Mouse (Mus musculus) intestine, embryonic 16.5 days (tissue): ENCODE results near the gene Gm16405. TPM values are rescaled to one million over a fixed set of nuclear protein-coding genes. Genes with fewer than 3 reads are reported as not detected.
"Not testable (repeated sequence)": the region's sequence is repeated elsewhere in the genome, so short reads cannot be mapped to it uniquely, and the experiment has no call there.

Source experiments
- ATAC-seq: fragments of 200-750 bp; cut with Nextera tagmentation; 2 replicates; pipeline ENCODE4 v1.8.0; 2017; ENCODE audit warnings: moderate TSS enrichment, moderate library complexity
- H3K27ac ChIP-seq: fragments of 300-500 bp; sonication (generic); 2 replicates; pipeline ENCODE4 v1.5.1; 2014; ENCODE audit warnings: mild to moderate bottlenecking, low read length
- H3K27me3 ChIP-seq: fragments of 300-500 bp; sonication (generic); replicated peaks from 2 replicates; pipeline ENCODE4 v1.6.1; 2014; ENCODE audit warnings: low read length, control low read depth, mixed read lengths; ENCODE audit not compliant: control insufficient read depth, insufficient read depth
- H3K36me3 ChIP-seq: fragments of 300-500 bp; sonication (generic); 2 replicates; pipeline ENCODE4 v1.6.1; 2014; ENCODE audit warnings: low read length, control low read depth; ENCODE audit not compliant: control insufficient read depth, insufficient read depth
- H3K4me1 ChIP-seq: fragments of 300-500 bp; sonication (generic); 2 replicates; pipeline ENCODE4 v1.6.1; 2014; ENCODE audit warnings: low read length, control low read depth, mixed read lengths; ENCODE audit not compliant: control insufficient read depth, insufficient read depth
- H3K4me2 ChIP-seq: fragments of 300-500 bp; sonication (generic); 2 replicates; pipeline ENCODE4 v1.6.1; 2014; ENCODE audit warnings: low read depth, low read length, control low read depth
- H3K4me3 ChIP-seq: fragments of 300-500 bp; sonication (generic); 2 replicates; pipeline ENCODE4 v1.5.1; 2014; ENCODE audit warnings: mild to moderate bottlenecking, low read length
- H3K9ac ChIP-seq: fragments of 300-500 bp; sonication (generic); 2 replicates; pipeline ENCODE4 v1.6.1; 2014; ENCODE audit warnings: low read depth, low read length
- H3K9me3 ChIP-seq: fragments of 300-500 bp; sonication (generic); 2 replicates; pipeline ENCODE4 v1.6.1; 2016; ENCODE audit warnings: low read length, control low read depth; ENCODE audit not compliant: control insufficient read depth
- WGBS: fragments of 180-500 bp; shearing (Covaris S2); extraction: QIAGEN DNeasy Blood & Tissue Kit; methylation state at CpG from one replicate; pipeline ENCODE4 v1.1.7; 2014; 5-methylcytosine and 5-hydroxymethylcytosine counted together
- polyA plus RNA-seq: library from polyadenylated mRNA; unstranded; fragments of >200 nt; fragmentation: Nextera tagmentation; extraction: Ambion mirVana; gene quantifications from 2 replicates; pipeline ENCODE4 v1.2.1, GENCODE M21; 2015

Gm16405 gene
- not detected in 2 replicates for polyA plus RNA-seq

- H3K4me1 ChIP-seq, H3K4me3 ChIP-seq, H3K4me2 ChIP-seq, ATAC-seq, H3K9ac ChIP-seq, H3K9me3 ChIP-seq, H3K27me3 ChIP-seq, H3K27ac ChIP-seq, H3K36me3 ChIP-seq: not testable (repeated sequence)
- no CpG with 5 or more reads among the region's 7 CpGs for WGBS
These were observed at the start of gene Gm16405 for GRCm38 (mm10) chrX:54530908-54531307. TSS of gene Gm16405 (plus strand) at chrX:54531208.

Other genes starting within 250 kb of the Gm16405 start
- not detected in 2 replicates for gene Gm16430, start 91.0 kb downstream of the Gm16405 start, polyA plus RNA-seq